Mouse (Mus musculus) frontal cortex, adult 2 months (tissue): ENCODE measurements around the gene Sugp1. TPM values are rescaled to one million over a fixed set of nuclear protein-coding genes. Genes with fewer than 3 reads are reported as not detected.
"Not testable (repeated sequence)": the region's sequence is repeated elsewhere in the genome, so short reads cannot be mapped to it uniquely, and the experiment has no call there.

Source experiments
- DNase-seq, 2 experiments: peaks; one replicate each; pipeline ENCODE4 v3.0.0; 2022; ENCODE audit warnings: low spot score in 1 of 2; ENCODE audit errors: extremely low spot score in 1 of 2
- polyA plus RNA-seq: library from polyadenylated mRNA; depleted of rRNA; stranded (reverse); fragments of >200 nt; gene quantifications from 2 replicates; pipeline ENCODE4 v1.2.3, GENCODE M21; 2012; rRNA removed

The Sugp1 gene
- 36.5 and 40.8 TPM in 2 replicates for polyA plus RNA-seq

DNA sequence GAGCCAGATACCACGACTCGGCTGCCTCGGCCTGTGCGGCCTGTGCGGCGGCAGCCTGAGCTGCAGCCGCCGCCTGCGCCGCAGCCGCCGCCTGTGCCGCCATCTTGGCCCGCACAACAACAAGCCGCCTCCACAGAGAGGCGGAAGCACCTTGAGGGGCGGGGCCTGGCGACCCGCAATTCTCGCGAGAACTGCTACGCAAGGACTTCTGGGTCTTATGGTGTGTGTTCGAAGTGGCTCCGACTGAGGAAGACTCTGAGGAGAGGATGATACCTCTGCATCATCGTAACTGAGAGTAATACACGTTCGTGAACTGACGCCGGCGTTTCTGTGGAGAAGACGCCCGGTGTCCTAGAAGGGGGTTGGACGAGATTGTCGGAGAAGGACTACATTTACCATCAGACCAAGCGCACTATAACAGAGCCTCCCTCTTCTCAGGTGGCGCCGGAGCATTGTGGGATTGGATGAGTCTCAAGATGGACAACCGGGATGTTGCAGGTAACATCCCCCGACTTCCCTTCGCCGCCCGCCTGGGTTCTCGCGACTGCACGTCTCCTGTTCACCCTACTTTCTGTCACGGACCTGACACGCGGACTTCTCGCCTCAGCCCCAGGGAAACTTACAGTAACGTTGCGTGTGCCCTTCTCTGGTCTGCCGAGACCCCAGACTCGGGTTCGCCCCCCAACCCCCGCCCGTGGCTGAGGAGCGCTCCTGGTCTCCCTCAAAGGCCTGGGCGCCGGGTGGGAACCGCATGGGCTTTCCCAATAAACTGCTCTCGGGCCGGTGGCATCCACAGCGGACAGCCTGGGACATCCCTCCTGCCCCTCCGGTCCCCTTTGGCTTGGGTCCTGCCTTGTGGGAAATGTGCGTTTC is at the start of gene Sugp1, which contains the start of gene Mau2:
Gene Sugp1 (plus strand): TSS at position 231 of the 873 bp plus-strand sequence.
Gene Mau2 (minus strand): TSS at position 152 of the 873 bp plus-strand sequence.
- peak; percentile 89 to 95 for DNase-seq

DNA sequence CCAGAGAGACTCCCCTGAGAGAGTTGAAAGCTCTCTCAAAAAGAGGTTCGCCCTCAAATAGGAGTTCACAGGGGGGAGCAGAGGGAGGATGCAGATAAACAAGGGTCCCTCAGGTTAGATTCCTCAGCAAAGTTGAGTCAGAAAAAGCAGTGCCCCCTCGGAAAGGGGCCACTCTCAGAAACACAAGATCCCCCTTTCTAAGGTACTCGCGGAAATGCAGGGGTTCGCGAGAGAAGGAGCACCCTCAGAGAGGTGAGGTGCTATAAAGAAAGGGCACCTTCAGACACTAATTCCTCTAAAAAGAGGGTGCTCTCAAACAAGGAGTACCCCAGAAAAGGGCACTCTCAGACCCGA is 47.2 kb upstream of the Sugp1 start:
- no peak for DNase-seq

GRCm38 (mm10) chr8:69995776-69996588 is 46.6 kb upstream of the Sugp1 start, which contains the start of gene Gatad2a:
Gene Gatad2a, minus strand, starts transcription at chr8:69996384.
- DNase-seq: peak; percentile 99 to 100

- no peak for DNase-seq
These were observed 45.9 kb upstream of the Sugp1 start for GRCm38 (mm10) chr8:69996589-69997285.

GRCm38 (mm10) chr8:69998706-69999105 is 43.9 kb upstream of the Sugp1 start:
- no peak for DNase-seq

DNA sequence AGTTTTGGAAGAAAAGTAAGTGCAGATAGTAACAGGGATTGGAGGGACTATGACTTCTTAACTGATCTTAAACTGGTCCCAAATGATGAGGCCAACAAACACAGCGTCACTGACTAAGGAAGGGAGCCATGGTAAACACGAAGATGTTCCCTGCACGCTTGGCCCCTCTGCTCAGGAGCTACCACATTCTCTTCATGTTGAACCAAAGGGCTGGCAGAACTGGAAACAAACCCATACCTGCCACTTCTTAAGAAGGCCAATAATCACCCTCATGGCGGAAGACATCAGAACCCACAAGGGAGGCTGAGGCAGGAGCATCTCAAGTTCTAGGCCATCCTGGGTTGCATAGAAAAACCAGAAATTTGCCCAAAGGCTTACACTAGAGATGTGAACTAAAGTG is 43.4 kb upstream of the Sugp1 start:
- DNase-seq: no peak

DNA sequence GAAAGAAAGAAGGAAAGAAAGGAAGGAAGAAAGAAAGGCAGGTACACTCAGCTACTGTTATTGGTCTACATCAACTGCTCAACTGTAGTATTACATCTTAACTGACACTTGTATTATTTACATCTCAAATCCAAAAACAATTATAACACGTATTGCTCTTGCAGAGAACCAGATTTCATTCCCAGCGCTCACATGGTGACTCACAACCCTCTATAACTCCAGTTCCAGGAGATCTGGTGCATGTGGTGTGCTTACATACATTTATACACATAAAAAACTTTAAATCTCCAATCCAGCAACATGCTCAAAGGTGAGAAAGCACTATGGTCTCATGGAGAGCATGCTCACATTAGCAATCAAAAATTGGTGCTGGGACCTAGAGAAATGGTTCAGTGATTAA is 42.4 kb upstream of the Sugp1 start:
- DNase-seq: no peak

GRCm38 (mm10) chr8:70001176-70001891 is 41.3 kb upstream of the Sugp1 start:
- peak in 1 of 2 experiments; percentile 45 for DNase-seq

DNA sequence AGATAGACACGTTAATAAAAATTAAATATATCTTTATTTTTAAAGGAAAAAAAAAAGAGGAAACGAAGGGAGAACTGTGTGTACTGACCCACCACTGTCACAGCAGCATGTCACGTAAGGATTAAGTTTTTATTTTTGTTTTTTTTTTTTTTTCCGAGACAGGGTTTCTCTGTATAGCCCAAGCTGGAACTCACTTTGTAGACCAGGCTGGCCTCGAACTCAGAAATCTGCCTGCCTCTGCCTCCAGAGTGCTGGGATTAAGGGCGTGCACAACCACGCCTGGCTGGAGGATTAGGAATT is 40.8 kb upstream of the Sugp1 start:
- not testable (repeated sequence) for DNase-seq

DNA sequence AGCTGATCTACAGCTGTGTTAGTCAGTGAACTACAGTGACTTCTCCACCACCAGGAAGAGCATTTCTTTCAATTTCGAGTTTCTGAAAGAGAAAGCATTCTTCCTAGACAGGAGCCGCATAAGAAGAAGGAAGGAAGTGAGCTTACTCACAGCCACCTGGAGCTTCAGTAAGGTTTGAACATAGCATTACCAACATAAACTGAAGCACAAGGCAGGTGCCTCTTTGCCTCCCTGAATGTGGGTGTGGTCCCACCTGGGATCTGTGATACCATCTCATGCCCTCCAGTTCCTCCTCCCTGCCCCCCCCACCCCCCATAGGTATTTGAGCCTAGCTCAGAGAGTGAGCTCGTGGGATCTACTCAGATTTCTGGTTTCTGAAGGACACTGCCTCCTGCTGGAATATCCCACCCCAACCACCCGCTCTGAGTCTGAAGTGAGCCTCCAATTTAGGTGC is 39.4 kb upstream of the Sugp1 start:
- no peak for DNase-seq

GRCm38 (mm10) chr8:70004345-70004744 is 38.3 kb upstream of the Sugp1 start:
- no peak for DNase-seq

- DNase-seq: no peak
These were observed 37.4 kb upstream of the Sugp1 start for GRCm38 (mm10) chr8:70005178-70005577.

DNA sequence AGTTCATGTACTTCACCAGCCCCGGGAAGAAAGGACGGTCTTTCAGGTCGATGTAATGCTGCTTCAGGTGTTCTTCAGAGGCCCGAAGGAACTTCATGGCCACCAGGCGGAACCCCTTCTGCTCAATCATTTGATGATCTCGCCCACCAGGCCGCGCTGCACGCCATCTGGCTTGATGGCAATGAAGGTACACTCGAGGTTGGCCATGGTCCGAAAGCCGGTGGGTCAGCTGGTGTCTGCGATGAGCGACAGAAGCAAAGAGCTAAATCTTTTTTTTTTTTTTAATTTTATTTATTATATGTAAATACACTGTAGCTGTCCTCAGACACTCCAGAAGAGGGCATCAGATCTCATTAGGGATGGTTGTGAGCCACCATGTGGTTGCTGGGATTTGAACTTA is 31.8 kb upstream of the Sugp1 start:
- DNase-seq: not testable (repeated sequence)

DNA sequence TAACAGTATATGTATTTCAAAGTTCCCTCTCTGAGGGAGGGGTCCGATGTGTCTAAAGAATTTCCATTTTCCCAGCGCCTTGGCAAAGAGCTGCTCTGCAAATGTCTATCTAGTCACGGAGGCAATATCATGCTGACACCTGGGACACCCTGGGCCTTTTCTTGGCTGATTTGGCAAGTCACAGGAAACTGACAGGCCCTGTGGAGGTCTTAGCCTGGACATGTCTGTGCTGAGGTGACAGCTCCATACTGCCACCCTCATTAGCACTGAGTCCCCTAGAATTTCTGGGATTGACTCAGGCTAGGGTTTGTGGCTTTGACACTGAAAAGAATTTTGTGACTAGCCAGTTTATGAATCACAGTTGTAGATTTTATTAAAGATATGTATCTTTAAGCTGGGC is 30.3 kb upstream of the Sugp1 start:
- no peak for DNase-seq

- no peak for DNase-seq
These were observed 29.9 kb upstream of the Sugp1 start for GRCm38 (mm10) chr8:70012763-70013162.

DNA sequence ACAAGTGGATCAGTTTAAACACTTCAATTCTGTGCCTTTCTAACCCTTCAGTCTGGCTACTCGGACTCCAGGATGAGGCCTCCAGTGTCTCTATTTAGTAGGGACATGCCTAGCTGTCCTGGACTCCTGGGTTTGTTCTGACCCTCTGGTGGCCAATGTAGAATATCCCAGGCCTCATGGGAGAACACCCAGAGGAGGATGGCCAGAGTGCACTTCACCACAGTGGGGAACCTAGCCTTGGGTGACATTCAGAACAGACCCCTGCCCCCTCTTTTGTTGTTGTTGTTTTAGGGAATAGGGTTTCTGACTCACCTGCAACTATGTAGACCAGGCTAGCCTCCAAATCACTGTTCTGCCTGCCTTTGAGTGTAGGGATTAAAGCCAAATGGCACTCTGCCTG is 27.6 kb upstream of the Sugp1 start:
- no peak for DNase-seq

DNA sequence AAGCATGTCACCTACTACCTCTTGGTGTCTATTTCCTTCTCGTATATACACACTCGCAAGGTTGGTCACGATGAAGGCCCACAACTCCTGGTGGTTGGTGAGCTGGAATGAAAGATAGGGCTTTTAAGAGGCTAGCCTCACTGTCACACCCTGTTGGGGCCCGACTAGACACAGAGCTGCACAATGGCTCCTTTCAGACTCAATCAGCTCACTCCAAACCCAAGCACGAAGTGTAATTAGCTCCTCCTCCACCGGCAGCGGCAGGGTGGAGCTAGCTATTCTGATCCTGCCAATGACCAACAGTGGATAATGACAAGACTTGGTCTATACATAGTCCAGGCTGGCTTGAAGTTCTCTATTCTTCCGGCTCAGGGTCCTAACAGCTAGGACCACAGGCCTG is 19.0 kb upstream of the Sugp1 start:
- peak in 1 of 2 experiments; percentile 17 for DNase-seq

GRCm38 (mm10) chr8:70026151-70026550 is 16.5 kb upstream of the Sugp1 start:
- no peak for DNase-seq

DNA sequence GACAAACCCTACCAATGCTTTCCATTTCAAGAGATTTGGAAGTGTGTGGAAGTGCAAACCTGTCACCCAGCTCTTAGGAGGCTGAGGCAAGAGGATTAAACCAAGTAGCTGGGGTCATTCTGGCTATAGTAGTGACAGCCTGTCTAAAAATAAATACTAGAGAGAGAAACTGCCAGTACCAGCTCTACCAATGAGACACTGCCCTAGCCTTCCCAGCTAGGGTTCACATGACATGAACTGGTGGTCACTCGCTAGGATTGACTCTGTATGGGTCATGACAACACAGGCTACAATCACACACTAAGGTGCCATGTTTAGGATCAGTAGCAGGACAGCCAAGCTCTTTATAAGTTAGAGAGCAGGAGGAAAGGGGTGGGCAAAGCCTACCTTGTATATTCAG is 12.4 kb upstream of the Sugp1 start:
- no peak for DNase-seq

GRCm38 (mm10) chr8:70037994-70038393 is 4.6 kb upstream of the Sugp1 start:
- no peak for DNase-seq
